Mouse (Mus musculus) forebrain, embryonic 13.5 days (tissue): ENCODE measurements around the gene Dguok. TPM values are rescaled to one million over a fixed set of nuclear protein-coding genes. Genes with fewer than 3 reads are reported as not detected.

Source experiments
- ATAC-seq: fragments of 200-750 bp; cut with Nextera tagmentation; 2 replicates; pipeline ENCODE4 v1.8.0; 2017
- H3K27ac ChIP-seq: fragments of 300-500 bp; sonication (generic); 2 replicates; pipeline ENCODE4 v1.5.1; 2015; ENCODE audit warnings: inconsistent platforms, mild to moderate bottlenecking, moderate library complexity
- H3K27me3 ChIP-seq: fragments of 300-500 bp; sonication (generic); 2 replicates; pipeline ENCODE4 v1.6.1; 2015; ENCODE audit warnings: mild to moderate bottlenecking, inconsistent platforms
- H3K36me3 ChIP-seq: fragments of 300-500 bp; sonication (generic); 2 replicates; pipeline ENCODE4 v1.6.1; 2015; ENCODE audit warnings: mild to moderate bottlenecking, inconsistent platforms; ENCODE audit not compliant: poor library complexity, severe bottlenecking
- H3K4me1 ChIP-seq: fragments of 300-500 bp; sonication (generic); 2 replicates; pipeline ENCODE4 v1.6.1; 2015; ENCODE audit warnings: inconsistent platforms
- H3K4me2 ChIP-seq: fragments of 300-500 bp; sonication (generic); 2 replicates; pipeline ENCODE4 v1.6.1; 2015; ENCODE audit warnings: inconsistent platforms, mild to moderate bottlenecking, moderate library complexity
- H3K4me3 ChIP-seq: fragments of 300-500 bp; sonication (generic); 2 replicates; pipeline ENCODE4 v1.5.1; 2015; ENCODE audit warnings: mild to moderate bottlenecking, inconsistent platforms
- H3K9ac ChIP-seq: fragments of 300-500 bp; sonication (generic); 2 replicates; pipeline ENCODE4 v1.6.1; 2015; ENCODE audit warnings: mild to moderate bottlenecking, inconsistent platforms
- H3K9me3 ChIP-seq: fragments of 300-500 bp; sonication (generic); replicated peaks from 2 replicates; pipeline ENCODE4 v1.6.1; 2016; ENCODE audit warnings: inconsistent platforms
- WGBS: fragments of 180-500 bp; shearing (Covaris S2); methylation state at CpG from one replicate; pipeline ENCODE4 v1.1.7; 2015; 5-methylcytosine and 5-hydroxymethylcytosine counted together
- polyA plus RNA-seq: library from polyadenylated mRNA; unstranded; fragments of >200 nt; fragmentation: Nextera tagmentation; extraction: Ambion mirVana; gene quantifications from 2 replicates; pipeline ENCODE4 v1.2.1, GENCODE M21; 2015

Gene Dguok
- polyA plus RNA-seq, 1 experiment from 2014 or later, result 68.9 TPM

DNA sequence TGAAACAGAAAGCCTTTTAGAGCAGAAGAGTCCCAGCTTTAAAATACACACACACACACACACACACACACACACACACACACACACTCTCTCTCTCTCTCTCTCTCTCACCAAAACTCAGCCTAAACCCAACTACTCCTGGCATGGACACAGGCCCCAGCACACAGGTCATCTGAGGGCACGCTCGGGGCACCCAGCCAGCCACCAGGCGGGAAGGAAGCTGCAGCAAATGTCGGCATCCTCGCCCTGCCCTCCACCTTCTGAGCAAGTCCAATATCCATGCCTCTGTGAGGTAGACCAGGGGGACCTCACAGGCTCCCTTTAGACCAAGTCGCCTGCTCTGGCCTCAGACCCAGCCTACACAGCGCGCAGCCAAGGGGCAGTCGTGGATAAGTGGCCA is 33.5 kb downstream of the Dguok start:
- 89% methylated on average over 9 of the region's 9 CpGs for WGBS
- Histone ChIP-seq H3K27me3 (no peaks in the 10 kb centered on the region), H3K4me1 (no peaks in the 10 kb centered on the region)

DNA sequence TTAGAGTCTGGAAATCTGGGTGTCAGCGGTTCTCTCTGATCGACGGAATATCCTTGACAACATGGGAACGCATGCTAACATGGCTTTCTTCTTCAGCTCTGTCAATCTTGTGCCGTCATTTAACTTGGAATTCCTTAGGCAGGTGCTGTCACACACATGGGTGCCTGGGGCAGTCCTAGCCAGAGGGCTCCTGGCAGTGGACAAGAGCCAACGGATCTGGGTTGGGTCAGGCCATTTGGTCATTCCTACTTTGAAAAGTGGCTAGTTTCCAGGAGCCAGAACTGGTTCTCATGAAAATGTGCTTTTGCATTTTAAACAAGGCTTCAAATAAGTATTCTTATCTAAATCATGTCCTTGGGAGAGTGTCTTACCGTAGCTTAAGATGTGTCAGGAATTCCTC is 35.0 kb downstream of the Dguok start:
- H3K9me3 ChIP-seq, result no peaks in the 10 kb centered on the region
- H3K36me3 ChIP-seq, result 0 out of 2 replicates have a peak, but pooled peaks cover 2% of the 10 kb centered on the region
- no peak for ATAC-seq
- H3K27me3 ChIP-seq, result no peaks in the 10 kb centered on the region
- no peak overlapping the region for H3K4me2 ChIP-seq
- no peak overlapping the region for H3K9ac ChIP-seq
- no peak overlapping the region for H3K27ac ChIP-seq
- H3K4me3 ChIP-seq, result no peak overlapping the region
- 92% methylated on average over 7 of the region's 7 CpGs for WGBS
- H3K4me1 ChIP-seq, result no peaks in the 10 kb centered on the region

More for the DNA sequence above, 33.5 kb downstream of the Dguok start:
- H3K27ac ChIP-seq, result no peak overlapping the region
- H3K4me3 ChIP-seq, result no peak overlapping the region
- no peak for ATAC-seq
- no peaks in the 10 kb centered on the region for H3K9me3 ChIP-seq
- H3K9ac ChIP-seq, result no peak overlapping the region
- 0 out of 2 replicates have a peak, but pooled peaks cover 8% of the 10 kb centered on the region for H3K36me3 ChIP-seq
- no peak overlapping the region for H3K4me2 ChIP-seq

DNA sequence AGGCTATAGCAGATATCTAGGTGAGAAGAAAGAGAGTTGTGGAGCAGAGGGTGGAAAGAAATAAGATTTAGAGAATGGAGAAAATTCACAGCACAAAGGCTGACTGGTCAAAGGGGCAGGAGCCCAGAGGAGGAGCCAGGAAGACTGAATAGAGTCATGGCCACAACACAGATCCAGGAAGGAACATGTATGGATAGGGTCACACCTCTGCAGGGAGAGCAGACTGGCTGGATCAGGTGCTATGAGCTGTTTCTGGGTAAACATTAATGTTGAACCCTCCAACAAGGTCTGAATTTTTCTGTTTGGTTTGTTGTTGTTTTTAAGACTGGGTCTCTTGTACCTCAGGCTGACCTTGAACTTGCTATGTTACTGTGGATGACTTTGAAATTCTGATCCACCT is 42.8 kb downstream of the Dguok start:
- no peak for ATAC-seq
- Histone ChIP-seq H3K4me2 (no peak overlapping the region), H3K36me3 (no peaks in the 10 kb centered on the region), H3K27ac (no peak overlapping the region), H3K9me3 (no peaks in the 10 kb centered on the region), H3K27me3 (no peaks in the 10 kb centered on the region), H3K4me1 (no peaks in the 10 kb centered on the region), H3K9ac (no peak overlapping the region), H3K4me3 (no peak overlapping the region)

DNA sequence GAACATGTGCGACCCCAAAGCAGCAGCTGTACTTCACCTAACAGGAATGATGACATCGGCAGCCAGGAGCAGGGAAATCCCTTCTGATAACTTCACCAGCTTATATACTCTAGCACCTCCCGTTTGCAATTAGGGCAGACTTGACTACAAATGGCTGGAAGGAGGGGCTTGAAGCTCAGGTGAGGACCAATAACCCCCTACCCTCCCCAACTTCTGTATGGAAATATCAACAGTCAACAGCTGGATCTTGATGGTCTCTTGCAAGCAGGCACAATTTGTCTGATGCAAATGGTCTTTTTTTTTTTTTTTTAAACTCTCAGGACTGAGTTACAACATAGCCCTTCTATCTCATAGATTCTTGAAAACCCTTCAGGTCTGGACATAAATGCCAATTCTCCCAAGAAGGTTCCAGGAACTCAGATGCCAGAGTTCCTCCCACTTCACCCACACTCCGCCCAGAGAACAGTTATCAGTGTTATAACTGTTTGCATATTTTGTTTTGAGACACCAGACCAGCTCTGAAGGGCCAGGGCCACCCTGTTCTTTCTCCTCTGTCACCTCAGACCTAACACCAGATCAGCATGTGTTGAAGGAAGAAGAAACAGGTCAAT is 47.6 kb downstream of the Dguok start, which contains the start of gene Tet3:
TSS of gene Tet3 (minus strand) at position 51 of the 611 bp plus-strand sequence.
- ATAC-seq, result no peak
- H3K4me2 ChIP-seq, result 0 out of 2 replicates have a peak within 1 kb of the TSS, but pooled peaks have one; percentile 96
- H3K27me3 ChIP-seq, result no peaks in the 10 kb centered on the region
- no peak within 1 kb of the TSS for H3K27ac ChIP-seq
- H3K9me3 ChIP-seq, result no peaks in the 10 kb centered on the region
- H3K4me1 ChIP-seq, result peaks cover 24% of the 10 kb centered on the region
- 83% methylated on average over 4 of the region's 4 CpGs for WGBS
- H3K4me3 ChIP-seq, result no peak within 1 kb of the TSS
- H3K36me3 ChIP-seq, result 0 out of 2 replicates have a peak, but pooled peaks cover 3% of the 10 kb centered on the region
- H3K9ac ChIP-seq, result no peak within 1 kb of the TSS

DNA sequence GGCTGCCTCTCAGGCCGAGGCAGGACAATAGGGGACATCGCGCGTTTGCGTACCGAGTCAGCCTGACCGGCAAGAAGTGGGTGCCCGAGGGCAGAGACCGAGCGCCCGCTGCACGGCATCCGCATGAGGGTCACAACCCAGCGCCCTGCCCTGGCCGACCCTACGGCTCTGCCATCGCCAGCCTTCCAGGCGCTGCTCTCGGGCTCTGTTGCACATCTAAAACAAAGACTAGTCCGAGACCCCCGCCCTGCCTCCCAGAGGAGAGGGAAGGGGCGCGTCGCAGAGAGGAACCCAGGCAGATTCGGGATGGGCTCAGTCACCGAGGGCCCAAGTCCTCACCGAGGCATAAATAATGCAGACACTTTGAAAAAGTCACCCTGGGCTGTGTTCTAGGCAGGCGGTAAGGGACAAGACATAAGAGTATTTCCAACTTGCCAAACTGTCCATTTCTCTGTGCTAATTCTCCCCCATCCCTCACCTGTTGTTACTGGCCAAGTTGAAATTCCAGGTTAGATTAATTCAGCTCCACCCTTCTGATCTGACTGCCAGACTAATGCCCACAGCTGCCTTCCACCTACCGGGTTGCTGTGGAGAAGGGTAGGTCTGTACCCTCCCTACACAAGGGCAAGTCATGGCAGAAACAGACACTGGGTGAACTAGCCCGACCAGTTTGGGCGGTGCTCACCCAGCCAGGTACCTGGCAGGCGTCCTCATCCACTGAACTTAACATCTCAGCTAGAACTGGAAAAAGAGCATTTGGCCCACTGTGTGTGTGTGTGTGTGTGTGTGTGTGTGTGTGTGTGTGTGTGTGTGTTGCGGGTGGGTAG is 49.6 kb downstream of the Dguok start:
- Histone ChIP-seq H3K9ac (peak overlapping the region; percentile 98), H3K27me3 (no peaks in the 10 kb centered on the region), H3K4me3 (peak overlapping the region; percentile 83), H3K9me3 (no peaks in the 10 kb centered on the region), H3K4me2 (peak overlapping the region; percentile 96), H3K4me1 (peaks cover 42% of the 10 kb centered on the region), H3K27ac (peak overlapping the region; percentile 93), H3K36me3 (0 out of 2 replicates have a peak, but pooled peaks cover 3% of the 10 kb centered on the region)
- WGBS, result 2% methylated on average over 31 of the region's 33 CpGs
- no peak for ATAC-seq

DNA sequence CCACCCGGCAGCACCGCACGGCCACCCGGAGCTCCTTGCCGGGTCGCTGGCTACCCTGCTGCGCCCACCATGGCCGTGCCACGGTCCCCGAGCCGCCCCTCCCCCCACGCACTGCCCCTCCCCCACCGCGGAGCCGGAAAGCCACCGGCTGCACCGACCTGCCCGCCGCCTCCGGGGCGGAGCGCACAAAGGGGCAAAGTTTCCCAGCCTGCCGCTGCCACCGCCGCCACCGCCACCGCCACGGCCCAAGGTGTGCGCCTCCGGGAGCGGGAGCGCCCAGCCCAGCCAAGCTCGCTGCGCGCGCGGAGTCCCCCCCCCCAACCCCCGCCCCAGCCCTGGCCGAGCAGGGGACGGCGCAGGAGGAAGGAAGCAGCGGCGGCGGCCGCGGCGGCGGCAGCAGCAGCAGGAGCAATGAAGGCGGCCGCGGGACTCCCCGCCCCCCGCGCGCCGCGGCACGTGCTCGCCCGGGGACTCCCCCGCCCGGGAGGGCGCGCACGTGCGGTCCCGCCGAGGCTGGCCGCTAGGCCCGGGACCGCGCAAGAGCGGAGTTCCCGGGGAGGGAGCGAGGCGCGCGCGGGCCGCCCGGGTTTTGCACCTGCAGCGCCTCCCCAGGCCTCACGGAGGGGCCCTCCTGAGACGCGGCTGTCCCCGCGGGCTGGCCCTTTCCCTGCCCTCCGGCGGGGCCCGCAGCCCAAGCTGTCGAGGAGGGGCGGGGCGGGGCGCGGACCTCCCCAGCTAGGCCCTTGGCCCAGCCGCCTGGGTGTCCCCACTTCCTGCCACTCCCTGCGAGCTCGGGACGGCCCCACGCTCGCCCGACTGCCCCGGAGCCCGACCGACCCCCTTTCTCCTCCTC is 50.4 kb downstream of the Dguok start:
- Histone ChIP-seq H3K9ac (peak overlapping the region; percentile 98), H3K27me3 (no peaks in the 10 kb centered on the region), H3K4me1 (peaks cover 51% of the 10 kb centered on the region), H3K9me3 (no peaks in the 10 kb centered on the region), H3K27ac (peak overlapping the region; percentile 93), H3K36me3 (peaks cover 9% of the 10 kb centered on the region), H3K4me2 (peak overlapping the region; percentile 96), H3K4me3 (peak overlapping the region; percentile 83)
- ATAC-seq, result peak; percentile 83
- WGBS, result under 1% methylated on average over 18 of the region's 105 CpGs

DNA sequence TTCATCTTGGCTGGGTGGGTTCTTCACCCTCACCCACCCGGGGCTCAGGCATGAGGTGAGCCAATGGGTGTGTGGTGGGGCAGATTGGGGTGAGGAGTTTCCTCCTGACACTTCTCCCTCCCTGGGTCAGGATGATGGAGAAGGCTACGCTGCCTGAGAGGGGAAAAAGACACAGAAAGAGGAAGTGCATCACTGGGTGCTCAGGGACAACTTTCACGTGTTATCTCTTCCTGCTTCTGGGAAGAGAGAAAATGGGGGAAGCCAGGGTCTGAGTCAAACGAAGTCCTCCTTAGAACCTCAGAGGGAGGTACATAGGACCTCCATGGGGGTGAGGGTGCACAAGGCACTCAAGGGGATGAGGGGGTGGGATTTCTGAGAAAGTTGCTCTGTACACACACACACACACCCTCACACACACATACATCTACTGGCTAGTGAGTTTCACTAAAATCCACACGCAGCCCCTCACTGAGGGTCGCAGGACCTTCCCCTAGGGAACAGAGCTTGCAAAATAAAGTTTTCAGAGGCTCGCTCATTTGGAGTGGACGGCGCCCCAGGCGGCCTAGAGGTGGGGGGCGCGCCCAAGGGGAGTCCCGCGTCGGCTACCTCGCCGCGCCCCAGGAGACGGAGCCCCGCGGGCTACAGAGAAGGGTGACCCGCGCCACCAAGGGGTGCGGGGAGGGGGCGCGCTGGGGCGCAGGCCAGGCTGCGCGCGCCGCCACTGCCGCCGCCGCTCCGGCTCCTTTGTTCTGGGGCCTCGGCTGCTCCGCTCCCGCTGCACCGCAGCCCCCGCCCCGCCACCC is 51.2 kb downstream of the Dguok start:
- Histone ChIP-seq H3K9me3 (no peaks in the 10 kb centered on the region), H3K4me1 (peaks cover 59% of the 10 kb centered on the region), H3K27me3 (no peaks in the 10 kb centered on the region), H3K27ac (peak overlapping the region; percentile 93), H3K9ac (peak overlapping the region; percentile 98), H3K36me3 (peaks cover 9% of the 10 kb centered on the region), H3K4me2 (peak overlapping the region; percentile 96), H3K4me3 (peak overlapping the region; percentile 83)
- ATAC-seq, result peak; percentile 66
- WGBS, result 2% methylated on average over 39 of the region's 41 CpGs

DNA sequence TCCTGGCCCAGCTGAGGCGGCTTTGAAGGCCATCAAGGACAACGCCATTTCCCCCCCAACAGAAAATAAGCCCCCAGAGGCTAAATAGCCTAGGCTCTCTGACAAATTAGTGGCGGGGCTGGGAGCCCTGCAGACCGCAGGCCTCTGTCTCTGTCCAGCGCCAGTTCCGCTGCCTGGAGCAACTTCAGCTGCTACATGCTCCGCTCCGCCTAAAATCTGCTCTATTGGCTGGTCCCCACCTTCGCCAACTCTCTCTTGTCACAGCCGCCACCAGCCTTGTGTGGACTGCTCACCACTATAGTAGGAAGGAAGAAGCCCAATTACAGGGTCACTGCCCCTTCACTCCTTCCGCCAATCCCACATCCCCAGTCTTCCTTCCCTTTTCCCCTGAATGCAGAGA is 53.1 kb downstream of the Dguok start:
- no peaks in the 10 kb centered on the region for H3K9me3 ChIP-seq
- ATAC-seq, result no peak
- peak overlapping the region; percentile 98 for H3K9ac ChIP-seq
- no peak overlapping the region for H3K27ac ChIP-seq
- peaks cover 19% of the 10 kb centered on the region for H3K36me3 ChIP-seq
- H3K4me3 ChIP-seq, result peak overlapping the region; percentile 83
- H3K4me1 ChIP-seq, result peaks cover 76% of the 10 kb centered on the region
- H3K4me2 ChIP-seq, result peak overlapping the region; percentile 96
- no peaks in the 10 kb centered on the region for H3K27me3 ChIP-seq
- 44% methylated on average over 11 of the region's 11 CpGs for WGBS

DNA sequence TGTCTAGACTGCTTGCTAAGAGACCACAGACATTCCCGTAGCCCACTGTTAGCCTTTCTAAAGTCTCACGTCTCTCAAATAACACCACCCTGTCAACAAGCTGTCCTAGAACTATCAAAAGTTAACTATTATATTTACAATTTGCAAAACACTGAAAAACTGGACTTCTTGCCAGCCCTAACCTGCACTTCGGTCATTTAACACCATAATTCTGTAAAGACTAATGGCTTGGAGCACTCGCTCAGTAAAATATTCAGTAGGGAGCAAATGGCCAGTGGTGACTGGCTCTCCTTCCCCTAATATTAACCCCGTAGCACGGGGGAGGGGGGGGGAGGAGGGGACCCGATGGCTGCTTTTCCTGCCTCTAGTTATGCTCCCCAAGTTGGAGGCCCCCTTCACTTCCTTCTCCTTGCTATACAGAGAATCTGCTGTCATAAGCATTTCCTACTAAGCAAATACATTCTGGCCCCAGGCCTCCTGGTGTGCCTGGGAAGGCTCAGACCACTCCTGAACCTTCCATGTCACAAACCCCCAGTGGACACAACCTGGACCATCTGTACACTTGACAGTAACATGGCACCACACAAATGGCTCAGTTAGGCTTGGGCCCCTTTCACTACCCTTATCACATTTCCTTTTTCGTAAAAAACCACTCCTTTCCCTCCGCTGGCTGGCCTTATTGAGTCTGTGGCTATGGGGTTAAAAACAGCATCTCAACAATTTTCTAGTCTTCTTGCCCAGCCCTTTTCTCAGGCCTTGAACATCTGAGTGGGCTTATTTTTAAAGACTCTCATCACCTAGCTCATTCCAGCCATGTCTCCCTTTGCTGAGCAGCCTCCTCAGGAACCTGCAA is 56.1 kb downstream of the Dguok start:
- no peak for ATAC-seq
- 85% methylated on average over 9 of the region's 9 CpGs for WGBS
- peaks cover 88% of the 10 kb centered on the region for H3K4me1 ChIP-seq
- H3K4me3 ChIP-seq, result no peak overlapping the region
- no peaks in the 10 kb centered on the region for H3K27me3 ChIP-seq
- no peak overlapping the region for H3K27ac ChIP-seq
- H3K4me2 ChIP-seq, result peak overlapping the region; percentile 47
- no peaks in the 10 kb centered on the region for H3K9me3 ChIP-seq
- H3K9ac ChIP-seq, result peak overlapping the region; percentile 27; the same call in 1 of the 2 replicates
- H3K36me3 ChIP-seq, result peaks cover 42% of the 10 kb centered on the region

DNA sequence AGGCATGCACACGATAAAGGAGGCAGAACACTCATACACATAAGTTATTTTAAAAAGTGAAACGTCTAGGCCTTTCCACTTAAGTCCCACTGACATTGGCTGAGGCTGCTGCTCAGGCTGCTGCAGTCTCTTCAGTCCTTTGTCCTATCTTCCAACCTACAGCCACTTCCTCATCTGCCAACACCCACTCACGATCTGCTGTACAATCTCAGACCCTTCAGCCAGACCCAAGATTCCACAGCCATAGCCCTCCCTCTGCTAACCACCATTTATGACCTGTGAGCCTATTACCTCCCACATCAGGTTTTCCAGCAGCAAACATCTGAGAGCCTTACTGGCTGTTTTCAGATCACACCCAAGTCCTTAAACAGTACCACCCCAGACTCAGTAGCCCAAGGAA is 57.3 kb downstream of the Dguok start:
- ATAC-seq, result no peak
- H3K4me2 ChIP-seq, result no peak overlapping the region
- 86% methylated on average over 3 of the region's 3 CpGs for WGBS
- H3K36me3 ChIP-seq, result peaks cover 50% of the 10 kb centered on the region
- H3K9ac ChIP-seq, result no peak overlapping the region; the same call in 1 of the 2 replicates
- H3K27ac ChIP-seq, result no peak overlapping the region
- peaks cover 89% of the 10 kb centered on the region for H3K4me1 ChIP-seq
- H3K9me3 ChIP-seq, result no peaks in the 10 kb centered on the region
- H3K4me3 ChIP-seq, result no peak overlapping the region
- no peaks in the 10 kb centered on the region for H3K27me3 ChIP-seq
